Mouse (Mus musculus) heart, adult 2 months (tissue): ENCODE measurements around the gene Gm45837. TPM values are rescaled to one million over a fixed set of nuclear protein-coding genes. Genes with fewer than 3 reads are reported as not detected.

Experiments
- DNase-seq, 2 experiments: peaks; one replicate each; pipeline ENCODE4 v3.0.0; 2021
- H3K27ac ChIP-seq: fragments of 200-600 bp; 2 replicates; pipeline ENCODE4 v1.8.1; 2022
- H3K27me3 ChIP-seq: fragments of 200-500 bp; 2 replicates; pipeline ENCODE4 v1.6.1; 2012; ENCODE audit warnings: mild to moderate bottlenecking, low read length, inconsistent platforms, mixed read lengths; ENCODE audit not compliant: control insufficient read depth, insufficient read depth
- H3K36me3 ChIP-seq: fragments of 200-500 bp; 2 replicates; pipeline ENCODE4 v1.6.1; 2012; ENCODE audit warnings: low read length, inconsistent platforms; ENCODE audit not compliant: control insufficient read depth, insufficient read depth
- H3K4me1 ChIP-seq: fragments of 200-500 bp; 2 replicates; pipeline ENCODE4 v1.6.1; 2011; ENCODE audit warnings: low read length; ENCODE audit not compliant: control insufficient read depth, insufficient read depth
- H3K4me3 ChIP-seq: fragments of 200-600 bp; 2 replicates; pipeline ENCODE4 v1.8.1; 2022
- H3K79me2 ChIP-seq: fragments of 200-500 bp; replicated peaks from 2 replicates; pipeline ENCODE4 v1.6.1; 2012; ENCODE audit warnings: mild to moderate bottlenecking, inconsistent platforms, low read length, moderate library complexity, mixed read lengths; ENCODE audit not compliant: control insufficient read depth, insufficient read depth
- H3K9ac ChIP-seq: fragments of 200-500 bp; 2 replicates; pipeline ENCODE4 v1.6.1; 2012; ENCODE audit warnings: low read depth, mild to moderate bottlenecking, control low read depth, inconsistent platforms, low read length, mixed read lengths
- CTCF ChIP-seq: fragments of 200-600 bp; IDR thresholded peaks from 2 replicates; pipeline ENCODE4 v1.8.1; 2022; ENCODE audit warnings: antibody characterized with exemption, mild to moderate bottlenecking, moderate library complexity
- EP300 ChIP-seq: fragments of 200-500 bp; IDR thresholded peaks from 2 replicates; pipeline ENCODE4 v1.6.1; 2011; ENCODE audit warnings: low read depth, low read length, control low read depth; ENCODE audit not compliant: insufficient read depth
- POLR2A ChIP-seq: fragments of 200-500 bp; IDR thresholded peaks from 2 replicates; pipeline ENCODE4 v1.6.1; 2011; ENCODE audit warnings: mild to moderate bottlenecking, low read depth, low read length, control low read depth; ENCODE audit not compliant: insufficient read depth
- WGBS: fragments of 180-500 bp; shearing (Covaris S2); methylation state at CpG from one replicate; pipeline ENCODE4 v1.1.7; 2018; 5-methylcytosine and 5-hydroxymethylcytosine counted together
- intact Hi-C: fragments of 180-260 bp; cut with DNase I; formaldehyde crosslinking; loops from one replicate; pipeline ENCODE4 v1.15.1; 2025
- polyA plus RNA-seq: library from polyadenylated mRNA; depleted of rRNA; stranded (reverse); fragments of >200 nt; gene quantifications from 2 replicates; pipeline ENCODE4 v1.2.3, GENCODE M21; 2012
- total RNA-seq, 2 experiments: library from RNA; stranded (reverse); gene quantifications; 2 replicates each; pipeline ENCODE4 v1.2.3; 2021

Gene Gm45837
- total and polyA plus RNA-seq, 3 experiments = not detected

DNA sequence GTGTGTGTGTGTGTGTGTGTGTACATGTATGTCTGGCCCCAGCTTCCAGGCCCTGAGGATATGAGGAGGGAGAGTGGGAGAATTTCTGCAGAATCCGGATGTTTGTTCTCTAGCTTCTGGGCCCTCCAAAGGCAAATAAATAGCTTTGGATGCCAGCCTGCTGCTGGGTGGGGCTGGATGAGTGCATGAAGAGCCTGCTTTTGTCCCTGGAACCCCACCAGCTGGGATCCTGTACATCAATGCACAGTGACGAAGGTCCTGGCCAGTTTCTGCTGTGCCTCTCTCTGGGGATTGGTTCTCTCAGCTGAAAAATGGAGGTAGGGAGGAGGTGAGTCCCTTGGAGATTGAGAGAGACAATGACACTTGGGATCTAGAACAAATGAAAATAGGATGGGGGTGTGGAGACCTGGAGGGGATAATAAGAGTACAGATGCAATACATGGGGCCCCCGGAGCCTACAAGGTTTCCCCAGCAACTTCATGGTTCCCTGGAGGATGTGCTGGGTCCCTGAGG, 61.3 kb downstream of the Gm45837 start:
- Histone ChIP-seq H3K27me3 (no peaks in the 10 kb centered on the region), H3K27ac (peak overlapping the region; percentile 87), H3K36me3 (peaks cover 6% of the 10 kb centered on the region), H3K4me1 (peaks cover 34% of the 10 kb centered on the region), H3K79me2 (no peaks in the 10 kb centered on the region), H3K4me3 (no peak overlapping the region), H3K9ac (0 out of 2 replicates have a peak overlapping the region, but pooled peaks have one; percentile 22)
- DNase-seq = peak in 1 of 2 experiments; percentile 30
- WGBS = 33% methylated on average over 3 of the region's 3 CpGs
- TF ChIP-seq CTCF = no peak
- TF ChIP-seq POLR2A = no peak
- no peak for TF ChIP-seq EP300
- intact Hi-C loops = no loop called here

DNA sequence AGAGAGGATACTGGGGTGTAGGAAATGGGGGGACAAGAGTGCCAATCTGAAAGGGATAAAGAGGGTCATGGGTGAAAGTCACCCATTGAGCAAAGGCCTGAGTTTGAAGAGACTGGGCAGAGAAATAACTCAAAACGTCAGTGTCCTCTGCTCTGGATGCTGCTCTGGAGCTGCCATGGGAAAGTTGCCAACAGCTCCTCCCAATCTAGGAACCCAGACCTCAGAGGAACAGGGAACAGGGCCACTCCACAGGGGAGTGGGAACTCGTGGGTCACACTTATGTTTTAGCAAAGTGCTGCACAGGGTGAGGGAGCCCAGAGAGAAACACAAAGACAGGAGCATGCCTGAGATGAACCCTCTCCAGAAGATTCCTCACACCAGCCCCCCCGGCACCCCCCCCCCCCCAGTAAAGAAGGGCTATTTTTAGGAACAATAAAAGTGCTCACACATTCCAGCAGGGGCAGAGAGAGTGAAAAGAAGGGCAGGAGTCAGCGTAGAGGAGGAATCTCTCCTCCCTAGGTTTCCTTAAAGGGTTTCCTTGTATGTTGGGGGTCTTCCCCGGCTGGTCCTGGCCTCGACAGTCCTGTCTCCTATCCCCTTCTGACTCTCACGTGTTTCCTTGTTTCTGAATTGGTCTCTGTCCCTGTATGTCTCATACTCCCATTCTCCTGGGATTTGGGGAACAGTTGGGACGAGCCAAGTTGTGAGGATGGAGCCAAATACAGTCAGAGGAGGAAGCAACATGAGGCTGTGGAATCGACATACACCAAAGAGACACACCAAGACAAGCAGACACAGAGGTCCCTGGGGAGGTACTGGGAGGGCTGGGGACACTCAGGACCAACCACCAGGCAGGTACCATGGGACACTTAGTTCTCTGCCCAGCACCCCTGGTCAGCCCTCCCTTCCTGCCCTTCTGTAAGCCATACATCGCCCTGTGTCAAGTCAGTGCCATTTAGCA, 62.2 kb downstream of the Gm45837 start:
- intact Hi-C loops = no loop called here
- Histone ChIP-seq H3K27ac (peak overlapping the region; percentile 87), H3K4me1 (peaks cover 31% of the 10 kb centered on the region), H3K79me2 (no peaks in the 10 kb centered on the region), H3K27me3 (no peaks in the 10 kb centered on the region), H3K4me3 (no peak overlapping the region), H3K9ac (0 out of 2 replicates have a peak overlapping the region, but pooled peaks have one; percentile 22), H3K36me3 (peaks cover 6% of the 10 kb centered on the region)
- 14% methylated on average over 10 of the region's 10 CpGs for WGBS
- DNase-seq = peak; percentile 65 to 72
- TF ChIP-seq EP300 = peak; percentile 65; the same call in 1 of the 2 replicates
- 0 out of 2 replicates have a peak, but pooled peaks have one; percentile 7 for TF ChIP-seq POLR2A
- TF ChIP-seq CTCF = peak; percentile 28

DNA sequence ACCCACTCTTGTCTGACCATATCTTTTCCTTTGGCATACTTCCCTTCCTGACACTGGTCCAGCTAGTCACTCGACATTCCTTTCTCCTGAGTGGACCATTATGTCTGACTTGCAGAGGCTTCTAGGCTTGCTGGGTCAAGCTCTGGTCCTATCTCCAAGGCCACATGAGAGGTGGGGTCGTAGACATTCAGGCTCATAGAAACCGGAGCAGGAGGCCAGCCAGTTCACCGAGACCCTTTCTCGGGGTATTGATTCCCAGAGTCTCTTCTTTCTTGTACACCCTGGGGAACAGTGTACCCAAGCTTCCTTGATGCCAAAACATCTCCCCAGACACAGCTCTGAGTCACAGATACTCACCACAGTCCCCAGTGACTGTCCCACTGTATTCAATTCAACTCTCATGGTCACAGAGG, 63.7 kb downstream of the Gm45837 start:
- 52% methylated on average over 5 of the region's 5 CpGs for WGBS
- H3K4me3 ChIP-seq = no peak overlapping the region
- intact Hi-C loops = loop anchor here (2.0 kb wide), 1 partner anchor 26 kb away; no protein-coding TSS in a partner anchor
- H3K27ac ChIP-seq = peak overlapping the region; percentile 33
- no peaks in the 10 kb centered on the region for H3K27me3 ChIP-seq
- no peak for DNase-seq
- H3K79me2 ChIP-seq = no peaks in the 10 kb centered on the region
- peaks cover 8% of the 10 kb centered on the region for H3K36me3 ChIP-seq
- no peak overlapping the region for H3K9ac ChIP-seq
- TF ChIP-seq CTCF (no peak), EP300 (no peak), POLR2A (no peak)
- peaks cover 41% of the 10 kb centered on the region for H3K4me1 ChIP-seq

DNA sequence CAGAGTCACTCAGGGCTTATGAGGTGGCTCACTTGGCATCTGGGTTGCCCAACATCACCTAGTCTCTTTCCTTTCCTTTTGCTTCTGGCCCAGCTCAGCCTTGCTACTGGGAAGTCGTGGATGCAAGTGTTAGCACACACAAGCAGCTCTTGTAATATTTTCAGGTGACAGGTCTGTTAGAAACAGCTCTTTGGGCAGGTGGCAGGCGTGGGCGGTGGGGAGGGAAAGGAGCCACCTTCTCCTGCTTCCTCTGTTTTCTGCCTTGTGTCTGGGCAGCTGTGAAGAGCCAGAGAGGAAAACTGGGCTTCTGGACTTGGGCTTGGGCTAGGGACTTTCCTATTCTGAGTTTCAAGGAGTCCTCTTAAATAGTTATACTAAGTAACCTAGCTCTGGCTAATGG, 65.3 kb downstream of the Gm45837 start:
- WGBS = 73% methylated on average over 3 of the region's 3 CpGs
- no peak overlapping the region for H3K27ac ChIP-seq
- no peak overlapping the region for H3K9ac ChIP-seq
- no peak for DNase-seq
- H3K36me3 ChIP-seq = peaks cover 11% of the 10 kb centered on the region
- no peaks in the 10 kb centered on the region for H3K79me2 ChIP-seq
- TF ChIP-seq CTCF (no peak), EP300 (no peak), POLR2A (no peak)
- peaks cover 46% of the 10 kb centered on the region for H3K4me1 ChIP-seq
- H3K4me3 ChIP-seq = no peak overlapping the region
- intact Hi-C loops = no loop called here
- H3K27me3 ChIP-seq = no peaks in the 10 kb centered on the region

DNA sequence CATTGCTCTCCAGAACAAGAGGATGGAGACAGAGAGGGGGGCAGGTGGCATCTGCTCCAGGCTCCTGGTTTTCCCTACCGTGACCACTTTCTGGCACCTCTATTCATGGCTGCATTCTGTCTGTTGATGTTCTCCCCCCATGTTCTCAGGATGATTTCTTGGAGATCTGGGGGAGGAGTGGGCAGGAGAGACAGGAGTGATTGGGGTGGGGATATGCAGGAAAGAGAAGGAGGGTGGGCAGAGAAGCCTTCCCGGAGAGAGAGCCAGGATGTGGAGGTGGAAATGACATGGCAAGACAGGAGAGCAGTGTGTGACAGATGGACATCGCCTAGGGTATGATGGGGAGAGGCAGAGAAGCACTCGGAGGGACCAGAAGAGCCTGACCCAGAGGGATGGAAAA, 65.8 kb downstream of the Gm45837 start:
- TF ChIP-seq POLR2A (no peak), CTCF (no peak), EP300 (no peak)
- intact Hi-C loops = no loop called here
- H3K27me3 ChIP-seq = no peaks in the 10 kb centered on the region
- H3K79me2 ChIP-seq = no peaks in the 10 kb centered on the region
- DNase-seq = no peak
- H3K9ac ChIP-seq = no peak overlapping the region
- peaks cover 11% of the 10 kb centered on the region for H3K36me3 ChIP-seq
- H3K27ac ChIP-seq = no peak overlapping the region; the same call in 1 of the 2 replicates
- H3K4me1 ChIP-seq = peaks cover 44% of the 10 kb centered on the region
- WGBS = 49% methylated on average over 4 of the region's 4 CpGs
- no peak overlapping the region for H3K4me3 ChIP-seq

DNA sequence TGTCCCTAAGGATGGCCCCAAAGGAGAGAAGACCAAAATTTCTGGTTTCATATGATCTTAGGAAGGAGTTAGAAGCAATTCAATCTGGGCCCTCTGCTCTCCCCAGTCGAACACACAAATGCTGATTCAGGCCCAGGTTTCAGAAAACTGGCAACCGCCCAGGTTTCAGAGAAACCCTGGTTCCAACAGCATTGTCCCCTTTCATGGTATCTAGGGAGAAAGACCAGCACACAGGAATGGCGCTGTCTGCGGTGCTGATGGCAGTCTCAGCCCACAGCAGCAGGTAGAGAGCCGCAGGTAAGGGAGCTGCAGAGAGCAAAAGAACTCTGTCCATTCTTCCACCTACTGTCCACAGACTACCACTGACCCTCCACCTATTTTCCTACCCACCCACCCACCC, 66.5 kb downstream of the Gm45837 start:
- Histone ChIP-seq H3K79me2 (no peaks in the 10 kb centered on the region), H3K4me1 (peaks cover 46% of the 10 kb centered on the region), H3K27me3 (no peaks in the 10 kb centered on the region), H3K36me3 (peaks cover 8% of the 10 kb centered on the region), H3K9ac (no peak overlapping the region), H3K4me3 (no peak overlapping the region), H3K27ac (no peak overlapping the region; the same call in 1 of the 2 replicates)
- DNase-seq = no peak
- TF ChIP-seq POLR2A = no peak
- TF ChIP-seq CTCF = no peak
- no peak for TF ChIP-seq EP300
- intact Hi-C loops = no loop called here
- WGBS = 74% methylated on average over 5 of the region's 5 CpGs
